ENCODE assay signal across 8 mouse cellular contexts in the genomic region with DNA sequence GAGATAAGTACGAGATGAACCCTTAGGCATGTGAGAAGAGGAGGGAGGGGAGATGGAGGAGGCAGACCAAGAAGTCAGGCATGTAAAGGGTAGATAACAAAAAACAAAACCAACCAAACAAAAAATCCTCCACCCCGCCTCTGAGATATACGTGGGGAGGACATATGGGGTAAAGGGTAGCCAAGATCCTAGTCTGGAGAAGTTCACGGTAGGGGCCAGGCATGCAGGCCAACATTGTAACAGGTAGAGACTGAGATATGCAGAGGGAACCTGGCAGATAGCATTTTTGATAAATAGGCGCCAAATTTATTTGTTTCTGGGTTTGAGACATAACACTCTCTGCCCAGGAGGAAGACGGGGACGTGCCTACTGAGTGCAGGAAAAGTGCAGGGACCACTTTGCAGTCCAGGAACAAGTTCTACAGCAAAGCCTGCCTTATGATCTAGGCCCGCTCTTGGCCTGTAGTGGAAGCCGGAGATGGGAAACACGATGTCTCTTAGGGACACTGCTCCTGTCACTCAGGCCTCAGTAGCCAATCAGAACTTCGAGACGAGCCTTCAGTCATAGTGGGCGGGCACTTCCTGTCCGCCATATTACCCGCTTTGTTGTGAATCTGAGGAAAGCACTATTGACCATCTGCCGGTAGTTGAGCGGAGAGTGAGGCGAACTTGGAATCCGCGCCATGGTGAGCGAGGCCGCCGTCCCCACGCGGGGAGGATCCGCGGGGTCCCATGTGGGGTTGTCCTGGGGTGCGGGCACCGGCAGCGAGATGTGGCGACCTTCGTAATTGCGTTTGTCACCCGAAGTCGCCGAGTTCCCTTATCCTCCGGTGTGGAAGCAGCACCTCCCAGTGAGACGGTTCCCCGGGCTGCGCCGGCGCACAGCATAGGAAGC. TPM values are rescaled to one million over a fixed set of nuclear protein-coding genes. Genes with fewer than 3 reads are reported as not detected.
DNase-seq lines count a peak whose midpoint lies in the region; ATAC-seq and TF ChIP-seq lines count a peak whose summit lies in the region.
"Not testable (repeated sequence)": the region's sequence is repeated elsewhere in the genome, so short reads cannot be mapped to it uniquely, and the experiment has no call there.

Gene BC024063 (plus strand): TSS at position 626 of the 894 bp plus-strand sequence.

- peak within 1 kb of the TSS; percentile 47 for H3K4me3 ChIP-seq in hindbrain, embryonic 12.5 days
- peak within 1 kb of the TSS; percentile 43 for H3K4me3 ChIP-seq in lung, postnatal 0 days (ENCODE audit: low read depth, low read length)

- not testable (repeated sequence) for H3K4me1 ChIP-seq in hindbrain, embryonic 12.5 days; lung, postnatal 0 days (ENCODE audit: insufficient read depth, low read depth, low read length)

- 19% methylated on average over 42 of the region's 42 CpGs for WGBS in hindbrain, embryonic 12.5 days
- 18% methylated on average over 41 of the region's 42 CpGs for WGBS in lung, postnatal 0 days

- not testable (repeated sequence) for TF ChIP-seq CTCF in lung, postnatal 0 days (IDR thresholded peaks at IDR 0.05)

- H3K9me3 ChIP-seq in hindbrain, embryonic 12.5 days (replicated peaks); lung, postnatal 0 days (ENCODE audit: low read length): not testable (repeated sequence)

- peak; percentile 97 for ATAC-seq in hindbrain, embryonic 12.5 days (ENCODE audit: low FRiP score)
- ATAC-seq in lung, postnatal 0 days, result peak; percentile 97

- H3K9ac ChIP-seq in hindbrain, embryonic 12.5 days, result peak within 1 kb of the TSS; percentile 50
- H3K9ac ChIP-seq in lung, postnatal 0 days (replicated peaks; ENCODE audit: low read depth), result not testable (repeated sequence)

- H3K27me3 ChIP-seq in hindbrain, embryonic 12.5 days; lung, postnatal 0 days (replicated peaks; ENCODE audit: insufficient read depth, low read length): not testable (repeated sequence)

- H3K36me3 ChIP-seq in hindbrain, embryonic 12.5 days; lung, postnatal 0 days (ENCODE audit: insufficient read depth, low read length): not testable (repeated sequence)

- DNase-seq in Muller cell, postnatal 12 days (ENCODE audit: inconsistent ontology term), result peak; percentile 89
- DNase-seq in cerebellum, postnatal 10 days, result peak; percentile 82 to 83
- DNase-seq in frontal cortex, postnatal 14 days (ENCODE audit: low spot score in 2 of 2), result peak; percentile 66 to 80
- peak; percentile 73 to 75 for DNase-seq in layer of hippocampus, postnatal 10 days (ENCODE audit: low spot score in 2 of 2)
- DNase-seq in lung, postnatal 0 days (ENCODE audit: low spot score), result peak; percentile 74
- DNase-seq in ovary, postnatal 14 days (ENCODE audit: low spot score), result peak; percentile 47
- DNase-seq in thymus, postnatal 14 days, result peak; percentile 58

- H3K4me2 ChIP-seq in hindbrain, embryonic 12.5 days (replicated peaks), result peak within 1 kb of the TSS; percentile 44
- H3K4me2 ChIP-seq in lung, postnatal 0 days (replicated peaks; ENCODE audit: low read depth, low read length), result peak within 1 kb of the TSS; percentile 50

- H3K27ac ChIP-seq in hindbrain, embryonic 12.5 days, result peak within 1 kb of the TSS; percentile 86
- not testable (repeated sequence) for H3K27ac ChIP-seq in lung, postnatal 0 days (ENCODE audit: low read length)

- TF ChIP-seq EP300 in lung, postnatal 0 days (IDR thresholded peaks at IDR 0.05), result not testable (repeated sequence)

RNA-seq across cellular contexts. Expression of gene BC024063, which starts in this region (rescaled TPM):
- polyA plus RNA-seq in hindbrain, embryonic 12.5 days (2016; fragmentation: Nextera tagmentation; extraction: Ambion mirVana), result 6.8 and 7.3 TPM in 2 replicates
- 1 to 10 TPM; 5.3 to 6.9 TPM for total RNA-seq in layer of hippocampus, postnatal 10 days (2021)
- 1.6 and 2.0 TPM in 2 replicates for polyA plus RNA-seq in lung, postnatal 0 days (2015; fragmentation: Nextera tagmentation; extraction: Ambion mirVana)
